Mouse (Mus musculus): ENCODE measurements around the gene Dgki. TPM values are rescaled to one million over a fixed set of nuclear protein-coding genes. Genes with fewer than 3 reads are reported as not detected.

Gene Dgki
- polyA plus RNA-seq, 2 experiments = 0.02 TPM; not detected in 1

DNA sequence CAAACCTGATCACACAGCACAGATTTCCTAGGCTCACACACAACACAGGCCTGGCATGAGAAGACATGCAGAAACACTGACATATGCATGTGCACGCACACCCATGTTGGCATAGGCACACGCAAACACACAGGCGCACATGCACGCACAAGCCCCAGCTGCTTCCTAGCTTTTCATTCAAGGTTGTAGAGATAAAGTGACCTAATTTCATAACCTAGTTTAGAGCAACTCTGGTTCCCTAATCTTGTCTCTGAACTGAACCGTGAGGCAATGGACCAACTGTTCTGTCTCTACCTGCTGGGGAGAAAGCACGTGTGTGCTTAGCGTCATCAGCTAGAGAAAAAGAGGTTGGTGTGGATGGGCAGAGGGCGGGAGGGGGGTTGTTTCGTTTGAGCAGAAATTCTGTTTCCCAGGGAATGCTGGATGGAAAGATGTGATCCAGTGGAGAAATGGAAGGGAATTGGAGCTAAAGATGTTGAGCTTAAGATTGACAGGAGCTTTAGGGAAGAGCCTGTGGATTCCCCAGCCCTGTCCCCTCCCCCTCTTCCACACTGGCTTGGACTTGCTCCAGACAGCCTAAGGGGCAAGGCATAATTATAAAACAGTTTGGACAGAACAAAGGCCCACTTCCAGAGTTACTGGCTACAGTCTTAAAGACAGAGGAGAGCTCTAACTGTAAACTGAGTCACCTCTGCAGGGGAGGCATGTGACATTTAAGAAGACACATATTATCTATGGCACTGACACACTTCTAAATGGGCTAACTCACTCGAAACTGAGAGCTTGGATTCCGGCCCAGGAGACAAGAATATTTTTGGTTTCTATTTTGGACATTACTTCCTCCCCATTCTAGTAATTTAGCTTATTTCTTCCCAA is 156.8 kb downstream of the Dgki start:
- 62% methylated on average over 11 of the region's 11 CpGs for WGBS (ENCODE audit: insufficient replicate concordance)
- no peak for DNase-seq (ENCODE audit: low read depth in 3 of 3, low spot score in 3 of 3)

DNA sequence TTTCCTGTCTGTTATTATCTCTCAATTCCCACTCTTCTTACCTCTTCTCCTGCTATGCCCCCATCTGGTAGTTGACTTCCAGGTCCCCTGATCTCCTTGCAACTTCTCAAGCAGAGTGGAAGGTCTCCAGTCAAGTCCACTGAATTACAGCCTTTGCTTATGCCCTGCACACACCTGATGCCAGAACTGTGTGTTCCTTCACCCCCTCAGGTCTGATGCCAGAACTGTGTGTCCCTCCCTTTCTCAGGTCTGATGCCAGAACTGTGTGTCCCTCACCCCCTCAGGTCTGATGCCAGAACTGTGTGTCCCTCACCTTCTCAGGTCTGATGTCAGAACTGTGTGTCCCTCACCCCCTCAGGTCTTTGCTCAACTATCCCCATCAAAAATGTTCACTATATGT is 161.2 kb downstream of the Dgki start:
- H3K4me2 ChIP-seq (ENCODE audit: low read depth) = no peak overlapping the region
- no peaks in the 10 kb centered on the region for H3K27me3 ChIP-seq (ENCODE audit: control insufficient read depth, insufficient read depth, low read length)
- no peak overlapping the region for H3K4me3 ChIP-seq (ENCODE audit: insufficient read depth in 1 of 2, low read depth in 2 of 2, low read length in 2 of 2)
- no peak overlapping the region for H3K27ac ChIP-seq
- H3K4me1 ChIP-seq (replicated peaks; ENCODE audit: control insufficient read depth in 2 of 2, insufficient read depth in 2 of 2, low read length in 1 of 2) = no peaks in the 10 kb centered on the region
- no peak for TF ChIP-seq EP300 (IDR thresholded peaks at IDR 0.05; ENCODE audit: low read depth)
- TF ChIP-seq CTCF (IDR thresholded peaks at IDR 0.05; ENCODE audit: low read depth) = no peak
- no peaks in the 10 kb centered on the region for H3K9me3 ChIP-seq (ENCODE audit: control insufficient read depth, low read length)
- no peak for DNase-seq (ENCODE audit: low read depth in 3 of 3, low spot score in 3 of 3)
- no peak overlapping the region for H3K9ac ChIP-seq (replicated peaks)
- H3K36me3 ChIP-seq (replicated peaks; ENCODE audit: control insufficient read depth, insufficient read depth, low read depth) = no peaks in the 10 kb centered on the region
- no peak for ATAC-seq (ENCODE audit: insufficient read depth)

More for the DNA sequence above, 156.8 kb downstream of the Dgki start:
- H3K9me3 ChIP-seq (ENCODE audit: control insufficient read depth, low read length) = no peaks in the 10 kb centered on the region
- no peaks in the 10 kb centered on the region; a peak in 1 of 4 replicates for H3K4me1 ChIP-seq (replicated peaks; ENCODE audit: control insufficient read depth in 2 of 2, insufficient read depth in 2 of 2, low read length in 1 of 2)
- no peaks in the 10 kb centered on the region for H3K27me3 ChIP-seq (ENCODE audit: control insufficient read depth, insufficient read depth, low read length)
- H3K27ac ChIP-seq = no peak overlapping the region
- H3K9ac ChIP-seq (replicated peaks) = no peak overlapping the region
- no peak for TF ChIP-seq CTCF (IDR thresholded peaks at IDR 0.05; ENCODE audit: low read depth)
- no peak for TF ChIP-seq EP300 (IDR thresholded peaks at IDR 0.05; ENCODE audit: low read depth)
- no peaks in the 10 kb centered on the region for H3K36me3 ChIP-seq (replicated peaks; ENCODE audit: control insufficient read depth, insufficient read depth, low read depth)
- ATAC-seq (ENCODE audit: insufficient read depth) = no peak
- no peak overlapping the region for H3K4me3 ChIP-seq (ENCODE audit: insufficient read depth in 1 of 2, low read depth in 2 of 2, low read length in 2 of 2)
- no peak overlapping the region for H3K4me2 ChIP-seq (ENCODE audit: low read depth)

DNA sequence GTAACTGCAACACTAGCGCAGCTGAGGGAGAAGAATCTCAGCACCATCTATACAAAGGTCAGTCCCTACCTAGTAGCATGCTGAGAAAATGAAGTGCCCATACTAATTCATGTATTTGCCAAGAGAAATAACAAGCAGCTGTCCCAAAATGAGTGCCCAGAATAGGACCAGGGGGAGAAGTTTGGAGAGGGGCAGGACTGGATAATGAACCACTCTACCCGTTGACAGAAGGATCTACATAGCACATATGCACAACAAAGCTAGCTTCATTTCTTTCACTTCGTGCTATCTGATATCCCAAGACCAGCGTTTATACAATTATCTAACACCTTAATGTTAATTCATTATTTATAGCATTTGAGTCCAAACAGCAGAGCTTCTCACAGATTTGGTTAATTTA is 168.7 kb downstream of the Dgki start:
- TF ChIP-seq EP300 (IDR thresholded peaks at IDR 0.05; ENCODE audit: low read depth) = no peak
- no peak for TF ChIP-seq CTCF (IDR thresholded peaks at IDR 0.05; ENCODE audit: low read depth)
- Histone ChIP-seq H3K4me3 (ENCODE audit: insufficient read depth in 1 of 2, low read depth in 2 of 2, low read length in 2 of 2) (no peak overlapping the region), H3K4me1 (replicated peaks; ENCODE audit: control insufficient read depth in 2 of 2, insufficient read depth in 2 of 2, low read length in 1 of 2) (no peaks in the 10 kb centered on the region), H3K9ac (replicated peaks) (no peak overlapping the region), H3K27me3 (ENCODE audit: control insufficient read depth, insufficient read depth, low read length) (no peaks in the 10 kb centered on the region), H3K27ac (no peak overlapping the region), H3K9me3 (ENCODE audit: control insufficient read depth, low read length) (no peaks in the 10 kb centered on the region), H3K36me3 (replicated peaks; ENCODE audit: control insufficient read depth, insufficient read depth, low read depth) (no peaks in the 10 kb centered on the region), H3K4me2 (ENCODE audit: low read depth) (no peak overlapping the region)
- WGBS (ENCODE audit: insufficient replicate concordance) = 63% methylated on average over 4 of the region's 4 CpGs
- DNase-seq (ENCODE audit: low read depth in 3 of 3, low spot score in 3 of 3) (no peak), ATAC-seq (ENCODE audit: insufficient read depth) (no peak)

DNA sequence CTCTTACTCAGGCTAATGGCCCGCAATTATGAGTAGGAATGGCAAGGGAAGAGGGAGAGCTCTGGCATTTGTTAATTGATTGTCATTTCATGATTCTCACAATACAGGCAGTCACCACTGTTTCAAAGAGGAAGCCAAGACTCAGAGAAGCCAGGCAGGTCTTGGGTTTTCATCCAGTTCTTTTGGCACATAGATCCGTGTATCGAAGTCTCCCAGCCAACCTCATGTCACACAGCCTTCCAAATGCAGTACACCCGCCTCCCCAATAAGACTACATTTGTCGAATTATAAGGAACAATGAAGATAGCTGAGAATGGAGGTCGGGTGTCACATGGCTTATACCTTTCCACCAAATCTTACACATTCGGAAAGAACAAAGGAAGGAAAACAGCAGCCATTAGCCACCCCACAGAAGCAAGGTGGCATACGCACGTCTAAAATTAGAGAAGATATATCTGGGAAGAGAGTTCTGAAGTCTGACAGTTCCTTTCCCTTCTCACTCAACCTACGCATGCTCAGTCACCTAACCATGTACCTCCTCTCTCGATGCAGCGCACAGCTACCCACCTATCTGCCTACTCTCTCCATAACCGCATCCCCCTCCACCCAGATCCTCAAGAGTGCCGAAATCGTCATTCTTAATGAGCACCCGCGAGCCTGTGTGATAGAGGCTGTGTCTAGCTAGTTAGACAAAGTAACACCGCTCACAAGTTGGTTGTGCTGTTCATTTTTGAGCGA is 179.4 kb downstream of the Dgki start:
- no peaks in the 10 kb centered on the region for H3K36me3 ChIP-seq (replicated peaks; ENCODE audit: control insufficient read depth, insufficient read depth, low read depth)
- no peak overlapping the region for H3K9ac ChIP-seq (replicated peaks)
- ATAC-seq (ENCODE audit: insufficient read depth) = no peak
- H3K9me3 ChIP-seq (ENCODE audit: control insufficient read depth, low read length) = no peaks in the 10 kb centered on the region
- no peak overlapping the region for H3K27ac ChIP-seq
- DNase-seq (ENCODE audit: low read depth in 3 of 3, low spot score in 3 of 3) = no peak
- no peaks in the 10 kb centered on the region for H3K4me1 ChIP-seq (replicated peaks; ENCODE audit: control insufficient read depth in 2 of 2, insufficient read depth in 2 of 2, low read length in 1 of 2)
- TF ChIP-seq EP300 (IDR thresholded peaks at IDR 0.05; ENCODE audit: low read depth) (no peak), CTCF (IDR thresholded peaks at IDR 0.05; ENCODE audit: low read depth) (no peak)
- H3K4me3 ChIP-seq (ENCODE audit: insufficient read depth in 1 of 2, low read depth in 2 of 2, low read length in 2 of 2) = no peak overlapping the region
- H3K4me2 ChIP-seq (ENCODE audit: low read depth) = no peak overlapping the region
- 72% methylated on average over 19 of the region's 19 CpGs for WGBS (ENCODE audit: insufficient replicate concordance)
- no peaks in the 10 kb centered on the region for H3K27me3 ChIP-seq (ENCODE audit: control insufficient read depth, insufficient read depth, low read length)

DNA sequence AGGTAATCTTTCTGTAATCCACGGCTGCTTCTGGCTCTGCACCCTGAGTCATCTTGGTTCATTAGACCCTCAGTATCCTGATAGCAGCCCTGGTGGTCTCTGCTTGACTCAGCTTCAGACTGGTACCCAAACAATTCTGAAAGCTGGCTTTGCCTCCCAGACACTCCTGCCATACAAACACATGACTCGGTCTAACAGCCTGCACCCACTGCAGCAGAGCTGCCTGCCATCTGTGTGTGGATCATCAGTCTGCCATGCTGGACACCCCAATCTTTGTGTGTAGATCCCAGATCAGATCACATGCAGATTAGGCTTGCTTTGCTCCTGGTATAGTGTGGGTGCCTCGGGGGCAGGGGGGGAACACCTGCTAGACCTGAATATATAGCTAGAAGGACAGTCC is 180.8 kb downstream of the Dgki start:
- Histone ChIP-seq H3K27me3 (ENCODE audit: control insufficient read depth, insufficient read depth, low read length) (no peaks in the 10 kb centered on the region), H3K4me1 (replicated peaks; ENCODE audit: control insufficient read depth in 2 of 2, insufficient read depth in 2 of 2, low read length in 1 of 2) (no peaks in the 10 kb centered on the region), H3K4me2 (ENCODE audit: low read depth) (no peak overlapping the region), H3K36me3 (replicated peaks; ENCODE audit: control insufficient read depth, insufficient read depth, low read depth) (no peaks in the 10 kb centered on the region), H3K9me3 (ENCODE audit: control insufficient read depth, low read length) (no peaks in the 10 kb centered on the region), H3K9ac (replicated peaks) (no peak overlapping the region), H3K27ac (no peak overlapping the region), H3K4me3 (ENCODE audit: insufficient read depth in 1 of 2, low read depth in 2 of 2, low read length in 2 of 2) (no peak overlapping the region)
- DNase-seq (ENCODE audit: low read depth in 3 of 3, low spot score in 3 of 3) = no peak
- TF ChIP-seq CTCF (IDR thresholded peaks at IDR 0.05; ENCODE audit: low read depth) (no peak), EP300 (IDR thresholded peaks at IDR 0.05; ENCODE audit: low read depth) (no peak)
- WGBS (ENCODE audit: insufficient replicate concordance) = 50% methylated on average over 3 of the region's 3 CpGs
- ATAC-seq (ENCODE audit: insufficient read depth) = no peak

Measured in liver, embryonic 14.5 days (tissue).